Mouse (Mus musculus): ENCODE measurements around the gene Pias1. TPM values are rescaled to one million over a fixed set of nuclear protein-coding genes. Genes with fewer than 3 reads are reported as not detected.

Gene Pias1
- polyA plus RNA-seq, 1 experiment from 2014 or later = 66.2 TPM

DNA sequence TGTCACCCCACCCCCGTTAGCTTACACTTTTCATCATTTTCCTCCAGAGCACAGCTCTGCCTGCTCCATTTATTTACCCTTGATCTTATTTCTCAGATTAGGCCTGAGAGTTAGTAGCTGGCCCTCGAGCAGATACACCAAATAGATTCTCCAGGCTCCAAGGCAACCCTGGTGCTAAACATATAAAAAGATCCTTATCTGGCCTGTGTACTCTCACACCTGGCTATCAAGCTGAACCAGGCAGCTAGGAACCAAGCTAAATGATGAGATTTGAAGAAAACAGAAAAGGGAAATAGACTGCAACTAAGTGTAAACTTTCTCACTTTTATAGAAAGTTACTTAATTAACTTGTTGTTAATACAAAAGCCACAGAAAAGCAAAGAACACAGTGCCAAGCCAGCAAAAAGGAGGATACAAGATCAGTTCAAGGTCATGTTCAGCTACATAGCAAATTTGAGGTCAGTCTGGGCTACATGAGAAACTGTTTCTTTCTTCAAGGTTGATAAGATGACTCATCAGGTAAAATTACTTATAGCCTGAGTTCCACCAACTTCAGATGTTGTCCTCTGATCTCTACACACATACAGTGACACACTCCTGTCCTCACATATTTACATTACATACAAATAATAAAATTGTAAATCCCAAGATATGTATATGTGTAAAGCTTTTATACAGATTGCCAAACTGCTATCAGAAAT is 52.9 kb downstream of the Pias1 start:
- Histone ChIP-seq H3K9me3 (no peaks in the 10 kb centered on the region), H3K27ac (no peak overlapping the region), H3K4me1 (peaks cover 3% of the 10 kb centered on the region; the same call in 1 of the 2 replicates), H3K4me3 (no peak overlapping the region), H3K27me3 (replicated peaks) (no peaks in the 10 kb centered on the region), H3K36me3 (replicated peaks) (no peaks in the 10 kb centered on the region), H3K4me2 (no peak overlapping the region), H3K9ac (no peak overlapping the region)
- WGBS = 55% methylated on average over 2 of the region's 2 CpGs
- no peak for ATAC-seq (replicated peaks)

DNA sequence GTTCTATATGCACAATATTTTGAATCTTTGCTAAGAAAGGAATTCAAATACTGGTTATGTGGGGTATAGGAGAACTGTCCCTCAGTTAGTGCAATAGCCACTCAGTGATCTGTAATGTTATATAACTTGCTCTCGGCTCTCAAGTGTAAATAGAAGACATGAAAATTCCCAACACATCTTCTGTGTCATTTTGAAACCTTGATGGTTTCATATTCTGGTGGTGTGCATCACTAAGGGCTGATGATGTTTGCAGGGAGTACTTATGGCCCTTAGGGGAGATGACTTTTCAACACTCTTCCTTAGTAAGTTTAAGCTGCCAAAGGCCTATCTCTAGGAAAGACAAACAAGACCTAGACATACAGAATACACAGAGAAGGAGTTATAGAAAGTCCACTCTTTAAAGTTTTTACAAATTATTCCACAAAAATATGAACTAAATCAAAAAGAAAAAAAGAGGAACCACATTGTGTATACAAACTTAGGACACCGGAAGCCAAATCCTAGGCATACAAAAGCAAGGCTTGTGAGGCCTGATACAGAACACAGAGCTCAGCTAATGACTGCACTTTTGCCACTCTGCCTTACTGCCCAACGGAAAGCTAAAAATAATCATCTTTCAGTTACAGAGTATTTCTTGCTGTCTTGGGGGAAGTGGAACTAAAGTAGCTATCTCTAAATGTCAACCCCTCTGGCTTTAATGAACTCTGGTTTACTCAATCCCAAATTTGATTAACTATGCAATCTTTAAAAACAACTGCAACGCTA is 55.0 kb downstream of the Pias1 start:
- Histone ChIP-seq H3K36me3 (replicated peaks) (no peaks in the 10 kb centered on the region), H3K4me2 (no peak overlapping the region), H3K9me3 (no peaks in the 10 kb centered on the region), H3K27ac (no peak overlapping the region), H3K4me1 (no peaks in the 10 kb centered on the region), H3K27me3 (replicated peaks) (no peaks in the 10 kb centered on the region), H3K9ac (no peak overlapping the region), H3K4me3 (no peak overlapping the region)
- 88% methylated on average over 4 of the region's 4 CpGs for WGBS
- ATAC-seq (replicated peaks) = no peak

DNA sequence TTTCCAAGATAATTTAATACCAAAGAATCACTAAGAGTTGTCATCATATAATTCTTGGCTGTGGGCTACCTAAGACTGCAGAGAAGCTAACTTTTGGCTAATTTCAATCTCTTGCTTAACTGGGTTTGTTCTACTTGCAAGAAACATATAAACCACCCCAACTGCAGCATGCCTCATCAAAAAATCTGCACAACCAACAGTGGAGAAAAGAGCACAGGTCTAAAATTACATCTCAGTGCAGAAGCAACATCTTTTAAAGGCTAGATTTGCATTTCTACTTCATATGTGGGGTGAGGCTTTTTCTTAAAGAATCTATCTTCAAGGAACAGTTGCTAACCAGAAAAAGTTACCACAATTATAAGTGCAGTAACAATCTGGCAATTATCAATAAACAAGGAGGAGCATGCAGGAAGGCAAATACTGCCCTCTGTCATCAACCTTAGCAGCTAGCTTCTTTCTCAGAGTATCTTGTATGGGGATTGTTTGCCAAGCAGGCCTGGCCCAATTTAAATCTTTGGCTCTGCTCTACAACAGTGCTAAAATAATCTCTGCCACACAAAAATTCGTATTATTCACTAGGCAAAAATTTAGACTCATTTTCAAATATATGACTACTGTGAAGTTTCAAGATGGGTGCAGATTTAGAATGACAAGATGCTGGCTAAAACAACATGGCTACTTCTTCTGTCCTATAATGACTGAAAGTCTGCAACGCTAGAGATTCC is 62.7 kb downstream of the Pias1 start:
- H3K4me3 ChIP-seq = no peak overlapping the region
- 94% methylated on average over 2 of the region's 2 CpGs for WGBS
- no peak overlapping the region for H3K9ac ChIP-seq
- no peak overlapping the region for H3K27ac ChIP-seq
- H3K4me2 ChIP-seq = no peak overlapping the region
- no peaks in the 10 kb centered on the region for H3K9me3 ChIP-seq
- no peaks in the 10 kb centered on the region for H3K4me1 ChIP-seq
- H3K27me3 ChIP-seq (replicated peaks) = no peaks in the 10 kb centered on the region
- ATAC-seq (replicated peaks) = no peak
- H3K36me3 ChIP-seq (replicated peaks) = no peaks in the 10 kb centered on the region

- Histone ChIP-seq H3K9ac (no peak overlapping the region), H3K27me3 (replicated peaks) (no peaks in the 10 kb centered on the region), H3K9me3 (no peaks in the 10 kb centered on the region), H3K4me1 (no peaks in the 10 kb centered on the region), H3K27ac (no peak overlapping the region), H3K4me2 (no peak overlapping the region), H3K36me3 (replicated peaks) (peaks cover 5% of the 10 kb centered on the region; the same call in 1 of the 2 replicates), H3K4me3 (no peak overlapping the region)
- no peak for ATAC-seq (replicated peaks)
- WGBS = 78% methylated on average over 2 of the region's 2 CpGs
These were observed 66.8 kb downstream of the Pias1 start for GRCm38 (mm10) chr9:62920877-62921276.

GRCm38 (mm10) chr9:62917059-62917458 is 70.7 kb downstream of the Pias1 start:
- Histone ChIP-seq H3K4me2 (no peak overlapping the region), H3K9me3 (no peaks in the 10 kb centered on the region), H3K36me3 (replicated peaks) (peaks cover 5% of the 10 kb centered on the region; the same call in 1 of the 2 replicates), H3K27me3 (replicated peaks) (no peaks in the 10 kb centered on the region), H3K27ac (no peak overlapping the region), H3K4me3 (no peak overlapping the region), H3K4me1 (no peaks in the 10 kb centered on the region), H3K9ac (no peak overlapping the region)
- ATAC-seq (replicated peaks) = no peak
- WGBS = 94% methylated on average over 1 of the region's 1 CpGs

DNA sequence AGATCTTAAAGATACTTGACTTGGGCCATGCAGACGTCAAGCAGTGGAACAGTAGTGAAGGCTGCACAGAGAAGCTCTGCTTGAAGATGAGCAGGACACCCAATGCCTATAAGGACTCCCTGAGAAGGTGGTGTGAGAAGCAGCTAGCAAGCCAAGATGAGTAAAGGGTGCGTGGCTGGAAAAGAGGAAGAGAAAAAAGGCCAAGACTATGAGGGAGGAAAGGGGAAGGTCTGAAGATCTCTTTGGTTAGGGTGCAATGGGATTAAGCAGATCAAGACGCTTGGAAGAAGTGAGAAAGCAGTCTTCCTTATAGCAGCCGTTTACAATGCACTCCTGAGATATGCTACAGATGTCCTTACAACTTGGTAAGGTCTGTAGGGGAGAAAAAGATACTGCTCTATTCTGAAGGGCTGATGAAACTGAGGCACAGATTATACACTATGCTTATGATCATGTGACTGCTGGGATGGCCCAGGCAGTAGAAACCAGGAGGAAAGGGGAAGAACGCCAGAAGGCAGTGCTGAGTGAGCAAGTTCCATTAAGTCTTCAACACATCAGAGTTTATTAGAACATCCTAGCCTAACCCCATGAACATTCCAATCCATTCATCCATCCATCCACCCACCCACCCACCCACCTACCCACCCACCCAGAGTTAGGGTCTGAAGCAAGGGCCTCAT is 74.2 kb downstream of the Pias1 start:
- H3K36me3 ChIP-seq (replicated peaks) = peaks cover 9% of the 10 kb centered on the region

DNA sequence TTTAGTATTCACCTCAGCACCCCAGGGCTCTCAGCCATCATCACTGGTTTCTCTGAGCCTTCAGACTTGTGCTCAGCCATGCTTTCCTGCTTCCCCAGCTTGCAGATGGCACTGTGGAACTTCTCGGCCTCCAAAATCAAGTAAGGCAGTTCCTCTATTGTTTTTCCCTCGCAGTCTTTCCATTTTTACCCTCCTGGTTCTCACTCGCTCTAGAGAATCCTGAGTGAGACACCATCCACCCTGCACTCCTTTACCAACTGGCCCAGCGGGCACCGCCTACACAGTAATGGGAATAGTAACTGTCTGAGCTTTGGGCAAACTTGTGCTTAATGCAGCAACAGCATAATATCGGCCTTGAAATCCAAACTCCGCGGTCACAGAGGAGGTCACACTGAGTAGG is 82.7 kb downstream of the Pias1 start:
- Histone ChIP-seq H3K36me3 (replicated peaks) (no peaks in the 10 kb centered on the region), H3K9ac (no peak overlapping the region), H3K4me1 (no peaks in the 10 kb centered on the region), H3K27me3 (replicated peaks) (no peaks in the 10 kb centered on the region), H3K4me2 (no peak overlapping the region), H3K4me3 (no peak overlapping the region), H3K27ac (no peak overlapping the region), H3K9me3 (no peaks in the 10 kb centered on the region)
- WGBS = 96% methylated on average over 8 of the region's 8 CpGs
- no peak for ATAC-seq (replicated peaks)

More for the DNA sequence above, 74.2 kb downstream of the Pias1 start:
- no peak overlapping the region for H3K27ac ChIP-seq
- WGBS = 90% methylated on average over 5 of the region's 5 CpGs
- no peak for ATAC-seq (replicated peaks)
- no peak overlapping the region for H3K4me2 ChIP-seq
- no peak overlapping the region for H3K4me3 ChIP-seq
- H3K9ac ChIP-seq = no peak overlapping the region
- no peaks in the 10 kb centered on the region for H3K9me3 ChIP-seq
- H3K4me1 ChIP-seq = no peaks in the 10 kb centered on the region
- H3K27me3 ChIP-seq (replicated peaks) = no peaks in the 10 kb centered on the region

GRCm38 (mm10) chr9:62903841-62904240 is 83.9 kb downstream of the Pias1 start:
- Histone ChIP-seq H3K9me3 (no peaks in the 10 kb centered on the region), H3K36me3 (replicated peaks) (no peaks in the 10 kb centered on the region)

DNA sequence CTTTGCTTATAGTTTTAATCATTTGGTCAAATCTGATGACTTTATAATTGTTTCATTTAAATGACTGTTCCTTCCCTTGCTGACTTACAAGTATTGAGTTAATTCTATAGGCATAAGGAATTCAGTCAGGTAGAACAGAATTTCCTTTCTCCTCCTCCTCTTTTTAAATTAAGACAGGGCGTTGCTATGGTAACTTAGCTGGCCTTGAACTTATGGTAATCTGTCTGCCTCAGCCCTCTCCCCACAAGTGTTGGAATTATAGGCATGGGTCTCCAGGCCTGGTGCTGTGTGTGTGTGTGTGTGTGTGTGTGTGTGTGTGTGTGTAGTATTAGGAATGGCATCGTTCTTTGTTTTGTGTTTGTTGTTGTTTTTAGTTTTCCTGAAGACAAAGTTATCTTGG is 86.0 kb downstream of the Pias1 start:
- WGBS = 65% methylated on average over 2 of the region's 2 CpGs
- ATAC-seq (replicated peaks) = no peak

More at GRCm38 (mm10) chr9:62903841-62904240, 83.9 kb downstream of the Pias1 start:
- Histone ChIP-seq H3K27ac (no peak overlapping the region), H3K27me3 (replicated peaks) (no peaks in the 10 kb centered on the region), H3K4me3 (no peak overlapping the region), H3K4me2 (no peak overlapping the region), H3K9ac (no peak overlapping the region), H3K4me1 (no peaks in the 10 kb centered on the region)
- 98% methylated on average over 2 of the region's 2 CpGs for WGBS
- no peak for ATAC-seq (replicated peaks)

DNA sequence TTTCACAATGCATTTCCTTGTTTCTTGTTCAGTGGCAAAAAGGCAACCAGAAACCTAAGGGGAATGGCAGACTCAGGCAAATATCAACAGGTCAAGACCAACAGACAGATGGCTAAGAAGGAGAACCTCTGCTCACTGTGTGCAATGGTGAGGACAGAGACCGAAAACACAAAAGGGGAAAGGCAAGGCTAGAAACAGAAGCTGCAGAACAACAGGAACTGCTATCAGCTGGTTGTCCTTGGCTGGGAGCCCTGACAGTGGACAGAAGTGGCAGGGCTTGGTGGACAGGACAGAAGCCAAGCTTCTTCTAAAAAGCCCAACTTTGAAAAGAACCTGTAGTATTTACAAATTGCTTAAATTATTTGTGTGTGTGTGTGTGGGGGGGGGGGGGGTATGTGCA is 93.2 kb downstream of the Pias1 start:
- no peak overlapping the region for H3K27ac ChIP-seq
- H3K9ac ChIP-seq = no peak overlapping the region
- H3K4me1 ChIP-seq = no peaks in the 10 kb centered on the region
- no peak overlapping the region for H3K4me3 ChIP-seq
- H3K36me3 ChIP-seq (replicated peaks) = peaks cover 21% of the 10 kb centered on the region
- no peak overlapping the region for H3K4me2 ChIP-seq
- ATAC-seq (replicated peaks) = no peak
- 86% methylated on average over 1 of the region's 1 CpGs for WGBS
- H3K9me3 ChIP-seq = no peaks in the 10 kb centered on the region
- H3K27me3 ChIP-seq (replicated peaks) = no peaks in the 10 kb centered on the region

More for the DNA sequence above, 86.0 kb downstream of the Pias1 start:
- Histone ChIP-seq H3K27me3 (replicated peaks) (no peaks in the 10 kb centered on the region), H3K9ac (no peak overlapping the region), H3K27ac (no peak overlapping the region), H3K9me3 (no peaks in the 10 kb centered on the region), H3K4me2 (no peak overlapping the region), H3K4me3 (no peak overlapping the region), H3K36me3 (replicated peaks) (no peaks in the 10 kb centered on the region), H3K4me1 (no peaks in the 10 kb centered on the region)

GRCm38 (mm10) chr9:62881871-62882270 is 105.9 kb downstream of the Pias1 start:
- Histone ChIP-seq H3K27ac (no peak overlapping the region), H3K9me3 (no peaks in the 10 kb centered on the region), H3K9ac (no peak overlapping the region), H3K36me3 (replicated peaks) (peaks cover 28% of the 10 kb centered on the region), H3K4me1 (no peaks in the 10 kb centered on the region), H3K27me3 (replicated peaks) (no peaks in the 10 kb centered on the region), H3K4me3 (no peak overlapping the region), H3K4me2 (no peak overlapping the region)
- ATAC-seq (replicated peaks) = no peak
- WGBS = 85% methylated on average over 12 of the region's 12 CpGs

DNA sequence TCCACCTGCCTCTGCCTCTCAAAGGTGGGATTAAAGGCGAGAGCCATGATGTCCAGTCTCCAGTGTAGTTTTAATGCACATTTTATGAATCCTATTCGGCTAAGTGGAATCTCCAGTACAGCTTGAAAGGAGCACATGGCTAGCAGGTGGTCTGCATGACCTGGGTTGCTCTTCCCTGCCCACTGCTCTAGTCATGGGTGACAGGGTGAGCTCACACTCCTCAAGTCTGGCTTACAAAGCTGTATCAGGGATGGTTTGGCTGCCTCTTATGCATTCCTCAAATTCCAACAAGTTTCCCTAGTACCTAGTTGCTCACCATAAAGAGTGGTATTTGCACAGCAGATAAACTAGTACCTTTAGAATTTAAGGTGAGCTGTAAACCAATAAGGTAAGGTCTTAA is 109.9 kb downstream of the Pias1 start:
- H3K4me1 ChIP-seq = no peaks in the 10 kb centered on the region
- H3K27ac ChIP-seq = no peak overlapping the region
- H3K36me3 ChIP-seq (replicated peaks) = 0 out of 2 replicates have a peak, but pooled peaks cover 3% of the 10 kb centered on the region
- no peak for ATAC-seq (replicated peaks)
- no peak overlapping the region for H3K9ac ChIP-seq
- no peaks in the 10 kb centered on the region for H3K9me3 ChIP-seq
- no peaks in the 10 kb centered on the region for H3K27me3 ChIP-seq (replicated peaks)
- H3K4me2 ChIP-seq = no peak overlapping the region
- no peak overlapping the region for H3K4me3 ChIP-seq
- WGBS = 92% methylated on average over 2 of the region's 2 CpGs

Measured in midbrain, embryonic 15.5 days (tissue).